Mouse (Mus musculus): Measurements from ENCODE around the gene Stard5. TPM values are rescaled to one million over a fixed set of nuclear protein-coding genes. Genes with fewer than 3 reads are reported as not detected.

Stard5 gene
- polyA plus RNA-seq, 1 experiment from 2014 or later = 11.6 TPM

GRCm38 (mm10) chr7:83637781-83638583 lies 6.2 kb downstream of the Stard5 start:
- H3K27me3 ChIP-seq = no peaks in the 10 kb centered on the region
- no peak overlapping the region for H3K4me3 ChIP-seq (replicated peaks)
- peaks cover 8% of the 10 kb centered on the region; the same call in 1 of the 2 replicates for H3K36me3 ChIP-seq (replicated peaks)
- ATAC-seq (ENCODE audit: low FRiP score) = no peak
- no peak overlapping the region for H3K4me2 ChIP-seq
- no peaks in the 10 kb centered on the region for H3K9me3 ChIP-seq
- peaks cover 6% of the 10 kb centered on the region for H3K4me1 ChIP-seq
- H3K9ac ChIP-seq = no peak overlapping the region
- 93% methylated on average over 8 of the region's 8 CpGs for WGBS
- H3K27ac ChIP-seq = no peak overlapping the region

- Histone ChIP-seq H3K4me2 (no peak overlapping the region), H3K9me3 (no peaks in the 10 kb centered on the region), H3K9ac (no peak overlapping the region), H3K36me3 (replicated peaks) (peaks cover 8% of the 10 kb centered on the region; the same call in 1 of the 2 replicates), H3K27me3 (no peaks in the 10 kb centered on the region), H3K4me1 (peaks cover 6% of the 10 kb centered on the region), H3K4me3 (replicated peaks) (no peak overlapping the region), H3K27ac (no peak overlapping the region)
- no peak for ATAC-seq (ENCODE audit: low FRiP score)
- WGBS = 95% methylated on average over 3 of the region's 3 CpGs
Observed at GRCm38 (mm10) chr7:83639084-83639483, 7.3 kb downstream of the Stard5 start.

GRCm38 (mm10) chr7:83640581-83640980 lies 8.8 kb downstream of the Stard5 start:
- H3K9me3 ChIP-seq = no peaks in the 10 kb centered on the region
- no peak overlapping the region for H3K4me2 ChIP-seq
- H3K36me3 ChIP-seq (replicated peaks) = peaks cover 8% of the 10 kb centered on the region; the same call in 1 of the 2 replicates
- 88% methylated on average over 5 of the region's 5 CpGs for WGBS
- no peak overlapping the region for H3K9ac ChIP-seq
- no peak overlapping the region for H3K27ac ChIP-seq
- H3K27me3 ChIP-seq = no peaks in the 10 kb centered on the region
- ATAC-seq (ENCODE audit: low FRiP score) = no peak
- no peak overlapping the region for H3K4me3 ChIP-seq (replicated peaks)
- H3K4me1 ChIP-seq = peaks cover 6% of the 10 kb centered on the region

- no peak overlapping the region for H3K27ac ChIP-seq
Observed at GRCm38 (mm10) chr7:83641163-83641562, 9.4 kb downstream of the Stard5 start.

GRCm38 (mm10) chr7:83643581-83643980 lies 11.8 kb downstream of the Stard5 start:
- Histone ChIP-seq H3K27ac (no peak overlapping the region), H3K27me3 (no peaks in the 10 kb centered on the region), H3K9me3 (no peaks in the 10 kb centered on the region), H3K4me2 (no peak overlapping the region), H3K4me3 (replicated peaks) (no peak overlapping the region), H3K9ac (no peak overlapping the region), H3K36me3 (replicated peaks) (peaks cover 8% of the 10 kb centered on the region; the same call in 1 of the 2 replicates), H3K4me1 (peaks cover 6% of the 10 kb centered on the region)
- 94% methylated on average over 6 of the region's 6 CpGs for WGBS
- ATAC-seq (ENCODE audit: low FRiP score) = no peak

More at GRCm38 (mm10) chr7:83641163-83641562, 9.4 kb downstream of the Stard5 start:
- Histone ChIP-seq H3K4me2 (no peak overlapping the region), H3K9ac (no peak overlapping the region), H3K4me1 (peaks cover 6% of the 10 kb centered on the region), H3K36me3 (replicated peaks) (peaks cover 8% of the 10 kb centered on the region; the same call in 1 of the 2 replicates), H3K4me3 (replicated peaks) (no peak overlapping the region), H3K9me3 (no peaks in the 10 kb centered on the region), H3K27me3 (no peaks in the 10 kb centered on the region)
- no peak for ATAC-seq (ENCODE audit: low FRiP score)
- 61% methylated on average over 2 of the region's 2 CpGs for WGBS

- Histone ChIP-seq H3K9ac (no peak overlapping the region), H3K4me1 (peaks cover 6% of the 10 kb centered on the region), H3K27me3 (no peaks in the 10 kb centered on the region), H3K4me2 (no peak overlapping the region), H3K36me3 (replicated peaks) (peaks cover 8% of the 10 kb centered on the region; the same call in 1 of the 2 replicates), H3K27ac (no peak overlapping the region), H3K4me3 (replicated peaks) (no peak overlapping the region), H3K9me3 (no peaks in the 10 kb centered on the region)
- 89% methylated on average over 2 of the region's 2 CpGs for WGBS
- ATAC-seq (ENCODE audit: low FRiP score) = no peak
Observed at GRCm38 (mm10) chr7:83644761-83645160, 13.0 kb downstream of the Stard5 start.

GRCm38 (mm10) chr7:83645476-83645875 lies 13.7 kb downstream of the Stard5 start:
- H3K36me3 ChIP-seq (replicated peaks) = peaks cover 2% of the 10 kb centered on the region; the same call in 1 of the 2 replicates
- no peak for ATAC-seq (ENCODE audit: low FRiP score)
- H3K4me2 ChIP-seq = no peak overlapping the region
- no peak overlapping the region for H3K27ac ChIP-seq
- H3K27me3 ChIP-seq = no peaks in the 10 kb centered on the region
- peaks cover 6% of the 10 kb centered on the region for H3K4me1 ChIP-seq
- H3K9me3 ChIP-seq = no peaks in the 10 kb centered on the region
- 86% methylated on average over 5 of the region's 5 CpGs for WGBS
- no peak overlapping the region for H3K4me3 ChIP-seq (replicated peaks)
- no peak overlapping the region for H3K9ac ChIP-seq

- H3K27me3 ChIP-seq = no peaks in the 10 kb centered on the region
- WGBS = 73% methylated on average over 7 of the region's 7 CpGs
- H3K9ac ChIP-seq = no peak overlapping the region
- H3K4me1 ChIP-seq = no peaks in the 10 kb centered on the region
- no peaks in the 10 kb centered on the region for H3K36me3 ChIP-seq (replicated peaks)
- H3K9me3 ChIP-seq = no peaks in the 10 kb centered on the region
- ATAC-seq (ENCODE audit: low FRiP score) = no peak
- no peak overlapping the region for H3K4me3 ChIP-seq (replicated peaks)
- H3K27ac ChIP-seq = no peak overlapping the region
- H3K4me2 ChIP-seq = no peak overlapping the region
Observed at GRCm38 (mm10) chr7:83648807-83649206, 17.0 kb downstream of the Stard5 start.

GRCm38 (mm10) chr7:83650638-83651037 lies 18.9 kb downstream of the Stard5 start:
- no peaks in the 10 kb centered on the region for H3K27me3 ChIP-seq
- WGBS = 93% methylated on average over 5 of the region's 5 CpGs
- no peak overlapping the region for H3K4me3 ChIP-seq (replicated peaks)
- H3K9me3 ChIP-seq = no peaks in the 10 kb centered on the region
- H3K27ac ChIP-seq = no peak overlapping the region
- no peaks in the 10 kb centered on the region for H3K4me1 ChIP-seq
- ATAC-seq (ENCODE audit: low FRiP score) = no peak
- H3K36me3 ChIP-seq (replicated peaks) = no peaks in the 10 kb centered on the region
- no peak overlapping the region for H3K9ac ChIP-seq
- H3K4me2 ChIP-seq = no peak overlapping the region

GRCm38 (mm10) chr7:83652498-83652897 lies 20.7 kb downstream of the Stard5 start:
- WGBS = 82% methylated on average over 5 of the region's 5 CpGs
- Histone ChIP-seq H3K27me3 (no peaks in the 10 kb centered on the region), H3K4me3 (replicated peaks) (no peak overlapping the region), H3K4me2 (no peak overlapping the region), H3K4me1 (no peaks in the 10 kb centered on the region), H3K27ac (no peak overlapping the region), H3K9ac (no peak overlapping the region), H3K36me3 (replicated peaks) (no peaks in the 10 kb centered on the region), H3K9me3 (no peaks in the 10 kb centered on the region)
- ATAC-seq (ENCODE audit: low FRiP score) = no peak

GRCm38 (mm10) chr7:83653605-83654051 lies 21.9 kb downstream of the Stard5 start:
- no peaks in the 10 kb centered on the region for H3K4me1 ChIP-seq
- 94% methylated on average over 2 of the region's 2 CpGs for WGBS

GRCm38 (mm10) chr7:83654196-83654595 lies 22.4 kb downstream of the Stard5 start:
- 89% methylated on average over 2 of the region's 2 CpGs for WGBS

More at GRCm38 (mm10) chr7:83653605-83654051, 21.9 kb downstream of the Stard5 start:
- Histone ChIP-seq H3K4me3 (replicated peaks) (no peak overlapping the region), H3K27ac (no peak overlapping the region), H3K36me3 (replicated peaks) (no peaks in the 10 kb centered on the region), H3K9me3 (no peaks in the 10 kb centered on the region), H3K4me2 (no peak overlapping the region), H3K27me3 (no peaks in the 10 kb centered on the region), H3K9ac (no peak overlapping the region)
- no peak for ATAC-seq (ENCODE audit: low FRiP score)

More at GRCm38 (mm10) chr7:83654196-83654595, 22.4 kb downstream of the Stard5 start:
- no peaks in the 10 kb centered on the region for H3K27me3 ChIP-seq
- H3K9ac ChIP-seq = no peak overlapping the region
- ATAC-seq (ENCODE audit: low FRiP score) = no peak
- H3K4me3 ChIP-seq (replicated peaks) = no peak overlapping the region
- no peaks in the 10 kb centered on the region for H3K4me1 ChIP-seq
- H3K4me2 ChIP-seq = no peak overlapping the region
- H3K36me3 ChIP-seq (replicated peaks) = no peaks in the 10 kb centered on the region
- no peak overlapping the region for H3K27ac ChIP-seq
- H3K9me3 ChIP-seq = no peaks in the 10 kb centered on the region

Measured in forebrain, embryonic 12.5 days (tissue).